ENCODE assay signal across 31 mouse cellular contexts in the genomic region with DNA sequence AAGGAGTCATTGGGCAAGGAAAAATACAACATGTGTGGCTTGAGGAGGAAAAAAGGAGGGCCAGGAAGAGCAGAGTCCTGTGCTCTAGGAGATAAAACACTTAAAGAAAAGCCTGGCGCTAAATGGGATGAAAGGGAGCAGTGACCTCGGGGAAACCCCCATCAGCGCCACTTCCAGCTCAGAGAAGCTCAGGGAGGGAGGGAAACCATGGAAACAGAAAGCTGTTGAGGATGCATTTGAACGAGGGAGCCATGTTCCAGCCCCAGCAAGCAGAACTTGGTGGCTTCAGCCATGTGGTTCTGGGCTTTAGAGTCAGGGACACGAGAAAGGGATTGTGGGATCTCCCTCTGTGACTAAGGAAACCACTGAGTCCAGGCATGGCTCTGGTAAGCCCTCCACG.
"Had no signal": no experiment of that assay in that cellular context is flagged by ENCODE, and none has a peak within 500 bp of the region (broad histone marks: within the 10 kb centered on the region; RNA-seq: fewer than 3 reads in every experiment).

No protein-coding gene starts in this region.

- DNase-seq: left cerebral cortex, postnatal 4 days; liver; liver, embryonic 13.5 days; liver, postnatal 0 days; lung, adult 18-20 months; lung, adult 2 months; lung, embryonic 14.5 days; lung, postnatal 10 days; lung, postnatal 14 days; lung, postnatal 36 days; lung, postnatal 4 days had no signal

- H3K9me3 ChIP-seq: limb, embryonic 10.5 days; midbrain, embryonic 15.5 days had no signal

- H3K4me1 ChIP-seq: limb, embryonic 10.5 days; limb, embryonic 15.5 days; liver, embryonic 12.5 days; liver, embryonic 13.5 days; liver, embryonic 15.5 days; megakaryocyte, embryonic 14.5 days; midbrain, embryonic 10.5 days; midbrain, embryonic 12.5 days; midbrain, embryonic 13.5 days; midbrain, embryonic 15.5 days; neural tube, embryonic 12.5 days had no signal

- ATAC-seq: liver, embryonic 12.5 days; liver, postnatal 0 days; lung, postnatal 0 days; midbrain, embryonic 13.5 days; midbrain, embryonic 15.5 days; midbrain, embryonic 16.5 days had no signal

- H3K4me3 ChIP-seq: limb, embryonic 10.5 days; limb, embryonic 12.5 days; limb, embryonic 13.5 days; limb, embryonic 15.5 days; liver, embryonic 12.5 days; liver, embryonic 13.5 days; liver, embryonic 15.5 days; lung, embryonic 15.5 days; megakaryocyte, embryonic 14.5 days; midbrain, embryonic 10.5 days; midbrain, embryonic 12.5 days; midbrain, embryonic 13.5 days; midbrain, embryonic 15.5 days; myocyte; neural tube, embryonic 12.5 days had no signal

- H3K36me3 ChIP-seq: midbrain, embryonic 15.5 days had no signal

- H3K9ac ChIP-seq: limb, embryonic 12.5 days; limb, embryonic 13.5 days; limb, embryonic 15.5 days; liver, embryonic 12.5 days; liver, embryonic 13.5 days; liver, embryonic 14.5 days; liver, embryonic 15.5 days; liver, postnatal 0 days; lung, embryonic 14.5 days; lung, embryonic 15.5 days; midbrain, embryonic 12.5 days; midbrain, embryonic 13.5 days; midbrain, embryonic 15.5 days; neural tube, embryonic 12.5 days had no signal

- H3K27ac ChIP-seq: limb, embryonic 10.5 days; limb, embryonic 12.5 days; limb, embryonic 13.5 days; limb, embryonic 15.5 days; liver, embryonic 12.5 days; liver, embryonic 13.5 days; liver, embryonic 14.5 days; liver, embryonic 15.5 days; lung, embryonic 15.5 days; macrophage; midbrain, embryonic 10.5 days; midbrain, embryonic 12.5 days; midbrain, embryonic 13.5 days; midbrain, embryonic 15.5 days; neural tube, embryonic 12.5 days had no signal

- H3K4me2 ChIP-seq: limb, embryonic 12.5 days; limb, embryonic 13.5 days; limb, embryonic 15.5 days; liver, embryonic 11.5 days; liver, embryonic 12.5 days; liver, embryonic 13.5 days; liver, embryonic 15.5 days; lung, embryonic 14.5 days; lung, embryonic 15.5 days; midbrain, embryonic 11.5 days; midbrain, embryonic 12.5 days; midbrain, embryonic 13.5 days; midbrain, embryonic 15.5 days; neural tube, embryonic 12.5 days had no signal

- H3K27me3 ChIP-seq: limb, embryonic 12.5 days; limb, embryonic 13.5 days; limb, embryonic 15.5 days; liver, embryonic 12.5 days; liver, embryonic 13.5 days; liver, embryonic 15.5 days; lung, embryonic 15.5 days; megakaryocyte, embryonic 14.5 days; midbrain, embryonic 12.5 days; midbrain, embryonic 13.5 days; midbrain, embryonic 15.5 days; neural tube, embryonic 12.5 days had no signal
